Mouse (Mus musculus) cerebellum, adult 2 months (tissue): ENCODE measurements around the gene Igsf3. TPM values are rescaled to one million over a fixed set of nuclear protein-coding genes. Genes with fewer than 3 reads are reported as not detected.
A peak's percentile ranks its signal among the peaks of the same experiment; 100 is the strongest.

Source experiments
- DNase-seq, 2 experiments: peaks; one replicate each; pipeline ENCODE4 v3.0.0; 2021
- H3K27ac ChIP-seq: fragments of 200-500 bp; 2 replicates; pipeline ENCODE4 v1.5.1; 2012; ENCODE audit warnings: low read length, control low read depth, inconsistent platforms; ENCODE audit not compliant: insufficient read depth
- H3K27me3 ChIP-seq: fragments of 200-500 bp; 2 replicates; pipeline ENCODE4 v1.6.1; 2012; ENCODE audit warnings: inconsistent platforms, mild to moderate bottlenecking, low read length, moderate library complexity; ENCODE audit not compliant: control insufficient read depth, insufficient read depth
- H3K4me1 ChIP-seq: fragments of 200-500 bp; 2 replicates; pipeline ENCODE4 v1.6.1; 2011; ENCODE audit warnings: low read length; ENCODE audit not compliant: control insufficient read depth, insufficient read depth
- H3K4me3 ChIP-seq: fragments of 200-500 bp; replicated peaks from 2 replicates; pipeline ENCODE3; 2011; ENCODE audit warnings: mild to moderate bottlenecking, low read depth, low read length, control low read depth; ENCODE audit not compliant: insufficient read depth
- CTCF ChIP-seq: fragments of 200-500 bp; IDR thresholded peaks from 2 replicates; pipeline ENCODE4 v1.5.1; 2011; ENCODE audit warnings: low read depth, mild to moderate bottlenecking, control low read depth, low read length, moderate library complexity, borderline replicate concordance; ENCODE audit not compliant: insufficient read depth
- POLR2A ChIP-seq: fragments of 200-500 bp; IDR thresholded peaks from 2 replicates; pipeline ENCODE4 v1.6.1; 2011; ENCODE audit warnings: low read length, control low read depth, borderline replicate concordance; ENCODE audit not compliant: insufficient read depth
- WGBS: fragments of 180-500 bp; shearing (Covaris S2); methylation state at CpG from one replicate; pipeline ENCODE4 v1.1.7; 2018; 5-methylcytosine and 5-hydroxymethylcytosine counted together
- polyA plus RNA-seq: library from polyadenylated mRNA; depleted of rRNA; stranded (reverse); fragments of >200 nt; gene quantifications from 2 replicates; pipeline ENCODE4 v1.2.3, GENCODE M21; 2012

The Igsf3 gene
- polyA plus RNA-seq, 1 experiment: 5.1 TPM

DNA sequence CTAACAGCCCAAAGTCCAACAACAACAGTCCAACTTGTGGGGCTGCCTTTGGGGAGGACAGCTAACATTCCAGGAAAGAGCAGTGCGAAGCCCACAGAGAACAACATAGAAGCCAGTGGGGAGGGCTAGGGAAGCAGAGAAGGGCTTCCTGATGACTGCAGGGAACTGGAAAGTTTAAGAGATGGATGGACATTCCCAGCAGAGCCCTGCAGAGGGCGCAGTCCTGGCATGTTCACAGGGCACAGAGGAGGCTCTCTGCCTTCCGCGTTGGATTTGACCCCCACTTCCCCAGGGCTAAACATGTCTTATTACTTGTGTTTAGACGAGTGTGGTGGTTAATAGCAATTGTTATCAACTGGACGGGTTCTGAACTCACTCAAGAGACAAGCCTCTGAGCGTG lies 111.3 kb downstream of the Igsf3 start:
- no peaks in the 10 kb centered on the region for H3K4me1 ChIP-seq
- no peak overlapping the region for H3K27ac ChIP-seq
- DNase-seq: no peak
- TF ChIP-seq POLR2A: no peak
- WGBS: 83% methylated on average over 7 of the region's 7 CpGs
- H3K27me3 ChIP-seq: no peaks in the 10 kb centered on the region
- H3K4me3 ChIP-seq: no peak overlapping the region

DNA sequence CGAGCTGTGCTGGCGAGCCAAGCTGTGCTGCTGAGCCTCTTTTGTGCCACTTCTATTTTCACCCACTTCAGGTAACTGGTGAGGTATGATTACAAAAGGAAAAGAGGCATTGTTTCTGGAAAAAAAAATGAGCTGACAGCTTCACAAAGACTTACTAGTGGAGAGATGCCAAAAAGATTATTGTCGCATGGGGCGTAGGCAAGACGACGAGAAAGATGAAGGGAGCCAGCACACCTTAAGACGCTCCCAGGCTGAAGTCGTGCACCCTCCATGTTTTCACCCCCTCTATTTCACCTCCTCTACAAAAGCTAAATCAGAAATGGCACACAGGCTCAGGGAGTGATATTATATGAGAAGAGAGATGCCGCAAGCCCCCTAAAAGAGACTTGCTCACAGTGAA lies 113.6 kb downstream of the Igsf3 start:
- H3K27ac ChIP-seq: no peak overlapping the region
- no peak overlapping the region for H3K4me3 ChIP-seq
- no peaks in the 10 kb centered on the region for H3K4me1 ChIP-seq
- DNase-seq: no peak
- 75% methylated on average over 9 of the region's 9 CpGs for WGBS
- no peaks in the 10 kb centered on the region for H3K27me3 ChIP-seq
- TF ChIP-seq CTCF (no peak), POLR2A (no peak)

DNA sequence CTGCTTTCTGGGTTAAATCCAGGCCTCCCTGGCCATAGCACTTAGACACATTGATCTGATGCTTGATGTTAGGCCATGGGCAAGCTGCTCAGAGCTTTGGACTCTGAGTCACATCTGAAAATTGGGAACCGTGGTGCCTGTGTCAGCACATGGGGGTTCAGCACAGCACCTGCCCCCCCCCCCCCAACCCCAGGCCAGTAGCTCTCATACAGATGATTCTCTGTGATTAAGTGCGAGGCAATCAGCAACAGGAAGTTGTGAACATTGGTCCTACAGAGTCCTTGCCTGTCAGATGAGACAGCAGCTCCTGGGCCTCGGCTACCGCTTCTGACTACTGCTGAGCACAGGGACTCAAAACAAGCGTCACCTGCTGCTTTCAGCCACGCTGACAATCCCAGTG lies 116.0 kb downstream of the Igsf3 start:
- Histone ChIP-seq H3K27me3 (no peaks in the 10 kb centered on the region), H3K4me1 (no peaks in the 10 kb centered on the region), H3K27ac (no peak overlapping the region), H3K4me3 (no peak overlapping the region)
- TF ChIP-seq CTCF (no peak), POLR2A (no peak)
- WGBS: 88% methylated on average over 6 of the region's 6 CpGs
- DNase-seq: no peak

DNA sequence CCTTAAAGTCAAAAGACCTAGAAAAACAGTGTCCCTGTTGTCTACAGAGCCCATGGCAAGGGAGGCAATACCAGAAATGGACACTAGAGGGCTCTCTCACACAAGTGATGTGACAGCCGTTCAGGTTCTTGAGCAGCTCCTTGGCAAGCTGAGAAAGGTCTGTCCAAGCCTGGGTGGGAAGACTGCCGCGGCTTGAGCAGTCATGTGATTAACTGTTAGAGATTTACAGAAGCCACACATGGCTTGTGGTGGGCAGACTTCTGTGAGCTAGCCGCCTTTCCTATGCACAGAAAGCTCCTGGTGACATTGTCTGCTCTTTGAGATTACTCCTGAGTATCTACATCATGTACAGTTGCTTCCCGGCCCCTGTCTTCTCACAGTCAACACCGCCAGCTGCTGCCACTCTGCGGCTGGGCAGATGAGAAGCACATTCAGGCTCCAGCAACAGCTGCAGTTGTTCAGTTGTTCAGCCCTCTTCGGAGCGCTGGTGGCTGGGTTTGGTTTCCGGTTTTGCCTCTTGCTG lies 117.1 kb downstream of the Igsf3 start:
- no peak overlapping the region for H3K4me3 ChIP-seq
- WGBS: 39% methylated on average over 10 of the region's 10 CpGs
- H3K27me3 ChIP-seq: no peaks in the 10 kb centered on the region
- DNase-seq: peak; percentile 83 to 89
- H3K27ac ChIP-seq: no peak overlapping the region
- no peak for TF ChIP-seq POLR2A
- peak; percentile 93 for TF ChIP-seq CTCF
- no peaks in the 10 kb centered on the region for H3K4me1 ChIP-seq

DNA sequence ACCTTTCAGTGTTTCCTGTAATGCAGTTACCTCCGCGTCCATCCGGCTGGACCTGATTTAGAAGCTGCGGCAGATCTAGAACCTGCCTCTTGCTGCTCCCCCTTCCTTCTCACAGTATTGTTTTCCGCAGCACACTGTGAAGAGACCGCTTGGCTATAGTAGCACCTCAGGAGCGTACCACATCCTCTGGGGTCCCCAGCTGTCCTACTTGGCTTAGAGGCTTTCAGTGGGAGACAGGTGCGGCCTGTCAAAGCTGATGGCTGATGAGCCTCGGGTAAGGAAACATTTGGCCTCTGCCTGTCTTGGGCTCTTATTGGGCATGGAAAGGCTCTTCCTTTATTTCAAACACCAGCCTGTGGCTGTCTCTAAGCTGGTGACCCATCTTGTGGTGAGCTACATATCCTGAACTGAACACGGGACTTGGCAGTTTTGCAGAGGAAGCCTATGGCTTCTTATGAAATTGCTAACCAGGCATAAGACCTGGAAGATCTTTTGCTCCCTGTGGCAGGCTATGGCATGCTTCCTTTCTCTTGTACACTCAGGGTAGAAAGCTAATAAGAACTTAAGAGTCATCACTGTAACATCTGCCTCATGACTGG lies 120.6 kb downstream of the Igsf3 start:
- 80% methylated on average over 10 of the region's 10 CpGs for WGBS

DNA sequence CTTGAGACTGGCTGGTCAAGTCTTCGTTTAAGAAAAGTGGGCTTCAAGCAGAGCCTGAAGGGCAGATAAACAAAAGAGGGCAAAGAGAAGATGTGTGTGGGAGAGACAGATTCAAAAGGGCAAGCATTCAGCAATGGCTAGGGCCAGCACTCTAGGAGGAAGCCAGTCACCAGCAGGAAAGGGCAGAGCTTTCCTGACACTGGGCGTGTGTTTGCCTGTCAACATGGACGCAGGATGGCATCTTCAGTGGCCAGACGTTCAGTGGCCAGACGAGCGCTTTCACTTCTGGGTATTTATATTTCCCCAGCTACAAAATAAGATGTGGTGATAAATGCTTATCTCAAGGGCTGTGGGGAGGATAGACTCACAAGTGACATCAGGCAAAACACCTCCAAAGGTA lies 123.0 kb downstream of the Igsf3 start:
- TF ChIP-seq CTCF: no peak
- TF ChIP-seq POLR2A: no peak
- no peak for DNase-seq
- Histone ChIP-seq H3K4me1 (no peaks in the 10 kb centered on the region), H3K4me3 (no peak overlapping the region), H3K27me3 (no peaks in the 10 kb centered on the region), H3K27ac (no peak overlapping the region)
- 83% methylated on average over 6 of the region's 6 CpGs for WGBS

More for the DNA sequence above, 120.6 kb downstream of the Igsf3 start:
- H3K27ac ChIP-seq: no peak overlapping the region
- no peaks in the 10 kb centered on the region for H3K27me3 ChIP-seq
- no peak overlapping the region for H3K4me3 ChIP-seq
- TF ChIP-seq CTCF (no peak), POLR2A (no peak)
- no peaks in the 10 kb centered on the region for H3K4me1 ChIP-seq
- DNase-seq: no peak

DNA sequence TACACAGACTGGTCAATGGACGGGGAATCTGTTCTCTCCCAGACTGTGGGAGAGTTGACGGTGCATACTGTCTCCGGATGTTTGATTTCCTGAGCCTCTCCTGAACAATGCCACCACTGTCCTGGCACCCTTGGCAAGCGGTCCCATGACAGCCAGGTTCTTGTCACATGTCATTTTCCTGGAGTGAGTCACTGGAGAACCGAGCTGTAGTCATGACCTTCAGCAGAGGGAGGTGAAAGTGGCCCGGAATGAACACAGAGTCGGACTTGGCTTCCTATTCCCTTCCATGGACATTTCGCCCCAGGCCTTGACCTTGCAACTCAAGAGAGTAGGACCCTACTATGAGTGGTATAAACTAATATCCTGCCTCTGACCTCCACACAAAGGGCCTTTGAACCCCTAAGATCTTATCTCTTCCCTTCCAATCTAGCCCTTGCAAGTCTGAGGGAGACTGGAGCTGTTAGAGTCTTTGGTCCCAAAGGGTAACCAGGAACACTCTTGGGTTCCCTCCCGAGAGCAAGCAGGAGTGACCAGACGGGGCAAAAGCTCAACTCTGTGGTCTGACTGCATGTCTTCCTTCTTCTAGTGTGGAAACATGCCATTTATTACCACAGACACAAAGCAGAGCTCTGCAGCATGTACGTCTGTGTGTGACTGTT lies 123.6 kb downstream of the Igsf3 start:
- H3K27ac ChIP-seq: no peak overlapping the region
- H3K4me3 ChIP-seq: no peak overlapping the region
- no peak for TF ChIP-seq CTCF
- whole genome bisulfite sequencing: 83% methylated on average over 11 of the region's 11 CpGs
- DNase-seq: no peak
- no peaks in the 10 kb centered on the region for H3K27me3 ChIP-seq
- no peaks in the 10 kb centered on the region for H3K4me1 ChIP-seq

DNA sequence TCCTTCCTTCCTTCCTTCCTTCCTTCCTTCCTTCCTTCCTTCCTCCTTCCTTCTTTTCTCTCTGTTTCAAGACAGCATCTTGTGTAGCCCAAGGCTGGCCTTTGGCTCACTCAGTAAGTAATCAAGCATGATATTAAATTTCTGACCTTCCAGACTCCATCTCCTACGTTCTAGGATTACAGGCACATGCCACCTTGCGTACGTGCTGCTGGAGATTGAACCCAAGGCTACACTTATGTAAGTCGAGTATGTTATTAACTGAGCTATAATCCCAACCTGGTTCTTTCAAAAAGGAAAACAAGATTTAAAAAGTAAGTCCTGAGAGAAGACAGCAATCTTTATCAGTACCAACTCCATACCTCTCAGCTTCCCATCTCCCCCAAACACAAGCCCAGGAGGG lies 124.7 kb downstream of the Igsf3 start:
- H3K27me3 ChIP-seq: no peaks in the 10 kb centered on the region
- no peak for DNase-seq
- TF ChIP-seq CTCF (no peak), POLR2A (no peak)
- H3K27ac ChIP-seq: no peak overlapping the region
- peaks cover 4% of the 10 kb centered on the region; the same call in 1 of the 2 replicates for H3K4me1 ChIP-seq
- H3K4me3 ChIP-seq: no peak overlapping the region
- WGBS: 87% methylated on average over 4 of the region's 4 CpGs
